Mouse (Mus musculus) layer of hippocampus, adult 2 months (tissue): ENCODE results near the gene Jag2. TPM values are rescaled to one million over a fixed set of nuclear protein-coding genes. Genes with fewer than 3 reads are reported as not detected.

Source experiments
- DNase-seq, 2 experiments: peaks; one replicate each; pipeline ENCODE4 v3.0.0; 2022; ENCODE audit warnings: low spot score in 2 of 2
- H3K27ac ChIP-seq: fragments of 200-600 bp; 2 replicates; pipeline ENCODE4 v1.8.1; 2022
- H3K4me3 ChIP-seq: fragments of 200-600 bp; 2 replicates; pipeline ENCODE4 v1.8.1; 2022; ENCODE audit warnings: mild to moderate bottlenecking
- CTCF ChIP-seq: fragments of 200-600 bp; conservative IDR thresholded peaks from 2 replicates; pipeline ENCODE4 v1.8.1; 2022; ENCODE audit warnings: antibody characterized with exemption, mild to moderate bottlenecking, moderate library complexity
- long read RNA-seq, 2 experiments: library from polyadenylated mRNA; stranded (forward); transcript quantifications; one replicate each; pipeline ENCODE4 v2.0.0; 2021; ENCODE audit warnings: borderline mapping rate in 2 of 2
- total RNA-seq, 2 experiments: library from RNA; stranded (reverse); gene quantifications; 2 replicates each; pipeline ENCODE4 v1.2.3; 2021

The Jag2 gene
- total RNA-seq, result 10 to 100 TPM; 44.1 to 52.1 TPM
- long read RNA-seq, experiment 1, full-length matches to known transcripts, result 5 of 29 reads
- long read RNA-seq, experiment 1, partial matches to known transcripts, result 9 of 29 reads
- long read RNA-seq, experiment 1, other reads (novel, unspliced or antisense), result 15 of 29 reads
- long read RNA-seq, experiment 2, partial matches to known transcripts, result 11 of 27 reads
- long read RNA-seq, experiment 2, other reads (novel, unspliced or antisense), result 16 of 27 reads

DNA sequence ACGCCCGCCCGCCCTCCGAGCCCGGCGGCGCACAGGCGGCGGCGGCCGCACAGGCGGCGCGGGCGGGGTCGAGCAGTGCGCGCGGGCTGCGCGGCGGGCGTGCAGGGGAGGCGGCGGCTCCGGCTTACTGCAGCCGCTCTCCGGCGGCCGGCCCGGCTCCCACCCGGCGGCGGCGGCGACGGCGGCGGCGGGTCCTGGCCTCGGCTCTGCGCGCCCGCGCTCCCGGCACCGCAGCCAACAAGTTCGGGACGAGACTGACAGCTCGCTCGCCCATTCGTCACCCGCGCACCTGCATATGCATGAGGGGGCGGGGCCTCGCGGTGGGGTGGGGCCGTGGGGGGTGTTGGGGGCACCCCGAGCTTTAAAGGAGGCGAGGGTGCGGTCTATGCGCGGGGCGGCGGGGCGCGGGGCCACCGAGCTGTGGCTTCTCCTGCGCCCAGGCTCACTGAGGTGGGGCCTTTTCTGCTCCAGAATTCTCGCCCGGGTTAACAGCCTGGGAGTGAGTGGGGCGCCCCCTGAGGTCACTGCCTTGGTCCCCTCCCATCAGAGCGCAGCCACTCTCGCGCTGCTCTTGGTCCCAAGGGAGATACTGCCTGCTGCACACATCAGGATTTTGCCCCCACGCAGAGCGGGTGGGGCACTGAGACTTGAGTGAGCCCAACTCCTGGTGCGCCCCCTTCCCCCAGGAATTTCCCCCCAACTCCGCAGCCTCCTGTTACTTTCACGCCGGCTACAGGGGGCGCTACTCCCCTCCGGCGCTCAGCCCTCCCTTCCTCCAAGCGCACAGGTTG, at the start of gene Jag2:
Gene Jag2, minus strand, starts transcription at position 215 of the 791 bp plus-strand sequence.
- peak; percentile 71 to 80 for DNase-seq
- Histone ChIP-seq H3K4me3 (peak within 1 kb of the TSS; percentile 73), H3K27ac (peak within 1 kb of the TSS; percentile 92)
- peak; percentile 77 for TF ChIP-seq CTCF

DNA sequence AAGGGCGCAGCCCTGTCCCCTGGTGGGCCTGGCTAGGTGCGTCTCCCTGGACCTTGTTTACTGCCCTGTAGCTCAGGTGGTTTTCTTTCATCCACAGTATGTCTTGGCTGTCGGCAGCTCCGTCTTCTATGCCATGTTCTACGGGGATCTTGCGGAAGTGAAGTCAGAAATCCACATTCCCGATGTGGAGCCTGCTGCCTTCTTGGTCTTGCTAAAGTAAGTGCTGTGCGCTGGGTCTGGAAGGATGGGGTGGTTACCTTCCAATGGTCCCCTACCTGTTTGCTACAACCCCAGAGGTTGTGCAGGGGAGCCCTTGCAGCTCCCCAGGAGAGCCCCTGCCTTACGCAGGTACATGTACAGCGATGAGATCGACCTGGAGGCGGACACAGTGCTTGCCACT, 47.6 kb upstream of the Jag2 start:
- H3K27ac ChIP-seq, result peak overlapping the region; percentile 98
- TF ChIP-seq CTCF, result no peak
- no peak for DNase-seq

DNA sequence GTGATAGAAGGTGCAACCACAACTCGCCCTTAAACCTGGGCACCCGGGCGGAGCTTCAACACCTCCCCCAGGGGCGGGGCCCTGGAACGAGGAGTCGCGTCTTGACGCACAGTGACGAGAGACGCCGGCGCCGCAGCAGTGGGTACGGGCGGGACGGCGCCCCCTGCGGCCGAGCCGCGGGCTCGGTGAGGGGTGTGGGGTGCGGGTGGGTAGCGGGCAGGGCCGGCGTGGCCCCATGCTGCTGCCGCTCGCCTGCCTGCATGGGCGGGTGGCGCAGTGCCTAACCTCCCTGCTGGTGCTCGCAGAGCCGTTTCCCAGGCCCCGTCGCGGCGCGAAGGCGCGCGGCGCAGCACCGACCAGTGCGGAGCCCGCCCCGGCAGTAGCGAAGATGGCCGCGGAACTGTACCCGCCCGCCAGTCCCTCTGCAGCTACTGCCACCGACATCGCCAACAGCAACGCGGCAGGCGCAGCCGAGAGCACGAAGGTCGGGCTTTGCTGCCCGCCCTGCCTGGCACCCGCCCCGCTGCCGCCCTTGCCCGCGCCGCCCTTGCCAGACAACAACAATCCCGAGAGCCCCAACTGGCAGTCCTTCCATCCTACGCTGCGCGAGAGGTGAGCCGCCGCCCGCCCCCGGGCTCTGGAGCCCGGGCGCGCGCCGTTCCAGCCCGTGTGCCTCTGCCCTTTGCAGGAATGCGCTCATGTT, 46.9 kb upstream of the Jag2 start, which contains the start of gene Btbd6:
Gene Btbd6, plus strand, starts transcription at position 112 of the 703 bp plus-strand sequence.
- TF ChIP-seq CTCF, result peak; percentile 76
- Histone ChIP-seq H3K4me3 (peak within 1 kb of the TSS; percentile 83), H3K27ac (peak within 1 kb of the TSS; percentile 98)
- peak; percentile 91 to 92 for DNase-seq

More for the DNA sequence above, 47.6 kb upstream of the Jag2 start:
- H3K4me3 ChIP-seq, result peak overlapping the region; percentile 83

DNA sequence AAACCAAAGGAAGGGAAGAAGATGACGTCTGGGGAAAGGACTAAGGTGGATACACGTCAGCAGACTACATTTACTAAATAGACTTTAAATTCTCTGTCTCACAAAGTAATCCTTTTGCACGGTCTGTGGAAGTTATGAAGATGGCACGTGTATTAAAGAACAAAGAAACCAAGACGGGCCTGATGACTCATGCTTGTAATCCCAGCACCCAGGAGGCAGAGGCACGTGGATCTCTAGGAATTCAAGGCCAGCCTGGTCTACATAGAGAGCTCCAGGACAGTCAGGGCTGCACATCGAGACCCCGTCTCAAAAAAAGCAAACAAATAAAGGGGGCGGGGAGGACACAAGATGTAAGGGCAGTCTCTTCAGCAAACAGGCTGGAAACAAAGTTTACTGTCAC, 45.2 kb upstream of the Jag2 start:
- H3K4me3 ChIP-seq, result no peak overlapping the region
- no peak for DNase-seq
- no peak for TF ChIP-seq CTCF

DNA sequence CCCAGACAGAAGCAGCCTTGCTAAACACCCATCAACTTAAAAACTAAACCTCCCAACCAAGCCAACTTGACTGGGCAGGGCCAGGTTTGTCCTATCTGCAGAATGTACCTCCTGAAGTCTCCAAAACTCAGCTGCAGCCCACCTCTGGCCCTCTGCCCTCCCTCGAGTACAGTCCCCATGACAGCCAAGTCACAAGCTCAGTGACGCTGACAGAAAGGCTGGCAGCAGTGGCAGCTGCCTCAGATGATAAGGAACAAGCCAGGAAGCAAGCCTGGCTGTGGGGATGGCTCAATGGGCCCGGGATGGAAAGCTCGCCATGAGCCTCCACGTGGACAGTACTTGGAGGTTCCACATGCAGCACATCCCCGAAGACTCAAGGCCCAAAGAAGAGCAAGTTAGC, 40.0 kb upstream of the Jag2 start:
- no peak for TF ChIP-seq CTCF
- DNase-seq, result no peak
- Histone ChIP-seq H3K4me3 (no peak overlapping the region), H3K27ac (no peak overlapping the region)

More for the DNA sequence above, 45.2 kb upstream of the Jag2 start:
- H3K27ac ChIP-seq, result no peak overlapping the region

DNA sequence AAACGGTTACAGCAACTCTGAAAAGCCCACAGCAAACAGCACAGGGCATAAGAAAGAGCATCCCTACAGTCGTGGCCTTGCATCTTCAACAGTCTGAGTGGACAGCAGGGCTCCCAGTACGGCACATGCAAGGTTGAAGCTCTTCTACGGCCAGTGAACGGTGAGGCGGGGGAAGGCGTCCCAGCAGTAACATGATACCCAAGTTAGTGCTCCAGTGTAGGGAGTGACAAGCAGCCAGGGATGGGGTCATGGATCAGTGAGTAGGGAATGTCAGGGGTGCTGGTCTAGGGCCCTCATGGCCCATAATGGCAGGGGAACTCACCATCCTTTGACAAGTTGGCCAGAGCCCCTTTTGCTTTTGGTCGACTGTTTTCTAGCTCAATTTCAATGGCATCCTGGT, 39.4 kb upstream of the Jag2 start:
- H3K27ac ChIP-seq, result no peak overlapping the region
- no peak for DNase-seq
- no peak for TF ChIP-seq CTCF
- H3K4me3 ChIP-seq, result no peak overlapping the region

DNA sequence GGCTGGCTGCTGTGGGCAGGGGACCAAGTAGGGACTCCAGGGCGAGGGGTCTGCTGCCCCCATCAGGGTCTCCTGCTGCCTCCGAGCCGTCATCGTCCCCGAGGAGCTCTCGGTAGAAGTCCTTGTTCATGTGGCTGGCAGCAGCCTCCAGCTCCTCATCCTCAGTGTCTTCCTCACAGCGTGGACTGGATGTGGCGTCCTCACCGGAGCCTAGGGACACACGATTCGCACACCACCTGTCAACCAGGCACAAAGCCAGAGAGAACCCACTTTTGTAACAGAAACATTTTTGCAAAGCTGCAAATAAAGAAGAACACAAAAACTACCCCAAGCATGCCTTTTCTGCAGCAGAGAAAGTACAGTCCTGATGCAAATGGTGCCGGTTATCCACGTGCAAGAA, 36.2 kb upstream of the Jag2 start:
- TF ChIP-seq CTCF, result no peak
- 0 out of 2 replicates have a peak overlapping the region, but pooled peaks have one; percentile 14 for H3K27ac ChIP-seq
- H3K4me3 ChIP-seq, result no peak overlapping the region

DNA sequence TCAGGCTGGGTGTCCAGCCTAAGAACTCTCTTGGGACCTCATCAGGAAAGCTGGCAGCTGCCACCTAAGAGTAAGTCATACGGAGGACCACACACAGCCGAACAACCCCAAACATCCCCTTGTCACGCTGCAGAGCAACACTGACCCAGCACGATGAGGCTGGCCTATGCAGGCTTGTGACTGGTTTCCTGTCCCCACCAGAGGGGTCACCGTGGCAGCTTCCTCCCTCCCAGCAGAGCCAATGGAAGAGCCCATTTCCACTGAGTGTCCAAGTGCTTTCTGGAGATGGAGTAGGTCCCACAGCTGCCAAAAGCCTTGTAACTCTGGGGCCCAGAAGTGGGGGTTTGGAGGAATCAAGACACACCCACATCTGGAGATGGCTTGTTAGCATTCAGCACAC, 32.3 kb upstream of the Jag2 start:
- H3K27ac ChIP-seq, result peak overlapping the region; percentile 1; the same call in 1 of the 2 replicates
- TF ChIP-seq CTCF, result no peak
- no peak for DNase-seq
- no peak overlapping the region for H3K4me3 ChIP-seq

More for the DNA sequence above, 36.2 kb upstream of the Jag2 start:
- DNase-seq, result no peak

DNA sequence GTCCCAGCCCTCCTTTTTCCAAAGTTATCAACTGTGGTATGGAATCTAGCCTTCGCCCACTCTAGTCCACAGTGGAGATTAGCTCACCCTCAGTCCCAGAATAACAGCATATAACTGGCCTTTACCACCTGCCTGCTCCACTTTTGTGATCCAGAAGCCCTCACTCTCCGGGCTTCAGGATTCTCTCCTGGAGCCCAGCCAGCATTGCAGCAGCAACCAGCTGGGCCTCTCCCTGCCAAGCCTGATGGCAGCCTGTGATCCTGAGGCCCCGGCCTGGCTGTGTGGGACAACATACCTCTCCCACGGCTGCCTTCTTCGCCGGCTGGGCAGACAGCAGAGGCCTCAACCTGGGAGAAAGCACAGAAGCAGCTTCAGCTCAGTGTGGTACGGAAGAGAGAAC, 31.9 kb upstream of the Jag2 start:
- H3K4me3 ChIP-seq, result no peak overlapping the region
- no peak for DNase-seq
- peak overlapping the region; percentile 1; the same call in 1 of the 2 replicates for H3K27ac ChIP-seq
- TF ChIP-seq CTCF, result no peak

DNA sequence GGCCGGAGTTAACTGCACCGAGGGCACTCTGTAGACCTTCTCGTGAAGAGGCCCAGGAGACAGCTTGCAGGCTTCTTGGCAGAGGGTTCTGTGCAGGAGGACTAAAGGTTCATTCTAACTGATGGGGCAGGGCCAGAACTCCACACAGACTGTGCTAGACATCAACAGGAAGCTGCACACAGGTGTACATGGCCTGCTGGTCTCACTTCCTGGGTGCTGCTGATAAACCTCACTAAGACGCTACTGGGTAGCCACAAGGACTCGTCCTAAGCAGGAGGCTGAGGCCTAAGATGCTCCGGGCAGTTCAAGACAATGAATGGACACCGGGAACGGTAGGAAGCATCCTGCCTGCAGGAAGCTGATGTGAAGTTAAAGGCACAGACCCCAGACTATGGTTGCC, 29.8 kb upstream of the Jag2 start:
- TF ChIP-seq CTCF, result no peak
- DNase-seq, result no peak
- Histone ChIP-seq H3K27ac (no peak overlapping the region), H3K4me3 (no peak overlapping the region)

DNA sequence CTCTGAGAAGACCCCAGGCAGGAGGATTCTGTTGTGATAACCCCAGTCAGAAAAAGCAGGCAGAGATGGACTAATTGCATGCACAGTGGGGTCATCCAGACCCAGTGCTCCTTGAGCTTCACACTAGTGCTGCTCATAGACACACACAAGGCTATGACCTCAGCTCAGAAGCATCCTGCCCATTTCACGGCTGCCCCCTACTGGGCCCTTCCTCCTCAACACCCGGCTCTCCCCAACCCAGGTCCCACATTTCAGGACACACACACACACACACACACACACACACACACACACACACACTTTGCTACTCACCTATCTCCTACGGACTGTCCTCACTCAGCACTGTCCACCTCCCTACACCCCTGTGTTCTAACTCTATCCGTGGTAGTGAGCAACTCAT, 28.7 kb upstream of the Jag2 start:
- no peak overlapping the region for H3K27ac ChIP-seq
- H3K4me3 ChIP-seq, result no peak overlapping the region
- DNase-seq, result peak in 1 of 2 experiments; percentile 43
- TF ChIP-seq CTCF, result peak; percentile 64

DNA sequence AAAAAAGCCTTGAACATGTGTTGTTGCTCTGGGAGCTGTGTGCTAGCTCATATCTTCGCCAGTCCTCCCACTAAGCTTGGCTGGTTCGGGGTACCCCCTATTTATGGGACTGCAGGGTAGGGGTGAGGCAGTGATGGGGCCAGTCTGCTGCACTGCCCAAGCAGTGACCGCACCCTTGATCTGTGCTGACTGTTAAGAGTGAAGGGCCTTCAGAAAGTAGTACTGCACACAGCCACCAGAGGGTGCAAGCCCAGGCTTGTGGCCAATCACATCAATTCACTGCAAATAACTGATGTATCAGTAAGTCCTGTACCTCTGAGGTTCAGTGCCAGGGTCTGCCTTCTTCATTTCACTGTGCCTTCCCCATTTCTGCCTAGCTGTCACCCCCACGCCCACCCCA, 26.2 kb upstream of the Jag2 start:
- peak; percentile 94 for TF ChIP-seq CTCF

DNA sequence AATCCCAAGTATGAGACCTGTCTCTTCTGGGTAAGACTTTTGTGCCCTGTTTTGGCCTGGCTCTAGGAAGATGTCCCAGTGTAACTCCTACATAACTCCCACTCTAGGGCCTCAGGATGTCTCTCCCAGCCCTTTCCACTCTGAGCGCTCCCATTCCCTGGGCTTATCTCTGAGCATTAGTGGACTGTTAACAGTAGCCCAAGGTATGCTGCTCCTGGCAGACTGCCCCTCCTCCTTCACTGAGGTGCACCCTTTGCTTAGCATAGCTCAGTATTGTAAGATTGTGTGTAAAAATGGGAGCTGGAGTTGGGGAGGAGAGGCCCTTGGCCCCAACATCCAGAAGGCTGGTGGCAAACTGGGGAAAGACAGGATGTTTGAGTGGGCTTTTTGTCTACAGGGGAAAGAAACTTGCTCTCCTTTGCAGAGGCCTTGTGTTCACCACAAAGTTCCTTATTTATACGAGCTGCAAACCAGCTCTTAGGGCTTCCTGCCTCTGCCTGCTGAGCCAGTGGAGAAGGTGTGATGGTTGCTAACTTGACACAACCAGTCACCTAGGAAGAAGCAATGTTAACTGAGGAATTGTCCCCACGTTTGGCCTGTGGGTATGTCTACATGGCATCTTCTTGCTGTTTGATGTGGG, 23.5 kb upstream of the Jag2 start:
- Histone ChIP-seq H3K27ac (peak overlapping the region; percentile 6; the same call in 1 of the 2 replicates), H3K4me3 (no peak overlapping the region)
- TF ChIP-seq CTCF, result no peak
- DNase-seq, result no peak

More for the DNA sequence above, 26.2 kb upstream of the Jag2 start:
- Histone ChIP-seq H3K4me3 (no peak overlapping the region), H3K27ac (no peak overlapping the region)
- DNase-seq, result peak; percentile 65 to 82
